Mouse (Mus musculus) 416B (cell line): ENCODE measurements around the gene Syt13.

ENCODE experiments used
- DNase-seq: peaks from one replicate; pipeline ENCODE4 v3.0.0; 2011; ENCODE audit warnings: low read depth

The Syt13 gene

GRCm38 (mm10) chr2:92914933-92915553, at the start of gene Syt13:
TSS of gene Syt13 (plus strand) at chr2:92915098.
- DNase-seq: no peak

- no peak for DNase-seq
These were observed 48.3 kb upstream of the Syt13 start for GRCm38 (mm10) chr2:92866616-92867015.

- no peak for DNase-seq
These were observed 44.6 kb upstream of the Syt13 start for GRCm38 (mm10) chr2:92870139-92870836.

GRCm38 (mm10) chr2:92871093-92871686, 43.7 kb upstream of the Syt13 start:
- no peak for DNase-seq

GRCm38 (mm10) chr2:92872652-92873051, 42.2 kb upstream of the Syt13 start:
- DNase-seq: no peak

DNA sequence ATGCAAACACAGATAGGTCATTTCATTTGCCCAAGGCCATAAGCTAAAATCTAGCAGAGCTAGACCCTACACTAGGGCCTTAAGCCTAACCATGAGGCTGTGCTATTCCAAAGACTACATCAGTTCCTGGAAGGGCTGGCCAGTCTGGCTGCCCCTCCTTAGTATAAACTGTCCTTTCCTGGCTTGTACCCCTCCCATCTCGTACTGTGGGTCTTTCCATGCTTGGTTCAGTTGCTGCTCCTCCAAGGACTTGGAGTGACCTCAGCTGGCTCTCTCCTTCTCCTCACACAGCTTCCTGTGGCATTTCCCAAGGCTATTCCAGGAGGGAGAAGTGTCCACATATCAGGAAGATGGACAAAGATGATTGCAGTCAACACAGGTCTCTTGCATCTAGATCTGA, 40.3 kb upstream of the Syt13 start:
- DNase-seq: no peak

- no peak for DNase-seq
These were observed 37.4 kb upstream of the Syt13 start for GRCm38 (mm10) chr2:92877488-92877887.

GRCm38 (mm10) chr2:92883039-92883911, 31.6 kb upstream of the Syt13 start:
- DNase-seq: peak; percentile 43

GRCm38 (mm10) chr2:92883912-92884243, 31.0 kb upstream of the Syt13 start:
- peak; percentile 11 for DNase-seq

GRCm38 (mm10) chr2:92884976-92885375, 29.9 kb upstream of the Syt13 start:
- DNase-seq: no peak

DNA sequence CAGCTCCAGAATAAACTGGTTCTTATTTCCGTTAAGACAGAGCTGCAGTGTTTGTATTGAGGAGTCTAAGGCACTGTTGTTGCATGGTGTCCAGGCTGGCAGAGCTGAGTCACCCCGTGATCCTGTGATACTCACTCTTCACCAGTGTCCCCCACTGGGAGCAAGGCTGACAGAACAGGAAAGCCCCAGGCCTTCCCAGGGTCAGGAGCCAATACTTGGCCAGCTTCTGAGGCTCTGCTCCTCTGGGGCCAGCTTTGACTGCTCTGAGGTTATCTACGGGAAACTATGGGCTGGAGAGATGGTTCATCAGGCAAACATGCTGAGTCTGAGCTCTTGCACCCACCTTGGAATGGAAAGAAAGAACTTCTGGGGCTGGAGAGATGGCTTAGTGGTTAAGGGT, 28.0 kb upstream of the Syt13 start:
- DNase-seq: no peak

- DNase-seq: no peak
These were observed 22.4 kb upstream of the Syt13 start for GRCm38 (mm10) chr2:92892524-92892923.

DNA sequence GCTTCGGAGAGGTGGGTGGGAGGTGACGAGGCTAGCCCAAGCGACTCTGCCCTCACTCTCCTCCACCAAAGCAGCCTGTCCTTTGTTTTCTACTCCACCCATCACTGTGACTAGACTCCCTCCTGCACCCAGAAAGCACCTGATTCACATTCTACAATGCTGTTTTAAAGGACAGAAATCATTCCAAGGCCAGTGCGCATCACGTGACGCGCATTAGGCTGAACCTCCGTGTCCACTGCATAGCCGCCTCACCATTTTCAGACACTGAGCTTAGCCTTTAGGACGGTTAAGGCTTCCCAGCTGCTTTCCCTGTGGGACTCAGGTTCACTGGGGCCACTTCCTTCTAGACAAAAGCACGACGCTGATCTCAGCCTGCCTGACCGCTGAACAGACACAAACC, 11.2 kb upstream of the Syt13 start:
- no peak for DNase-seq

GRCm38 (mm10) chr2:92904307-92904859, 10.5 kb upstream of the Syt13 start:
- peak; percentile 69 for DNase-seq

GRCm38 (mm10) chr2:92910371-92910770, 4.5 kb upstream of the Syt13 start:
- DNase-seq: peak; percentile 10

DNA sequence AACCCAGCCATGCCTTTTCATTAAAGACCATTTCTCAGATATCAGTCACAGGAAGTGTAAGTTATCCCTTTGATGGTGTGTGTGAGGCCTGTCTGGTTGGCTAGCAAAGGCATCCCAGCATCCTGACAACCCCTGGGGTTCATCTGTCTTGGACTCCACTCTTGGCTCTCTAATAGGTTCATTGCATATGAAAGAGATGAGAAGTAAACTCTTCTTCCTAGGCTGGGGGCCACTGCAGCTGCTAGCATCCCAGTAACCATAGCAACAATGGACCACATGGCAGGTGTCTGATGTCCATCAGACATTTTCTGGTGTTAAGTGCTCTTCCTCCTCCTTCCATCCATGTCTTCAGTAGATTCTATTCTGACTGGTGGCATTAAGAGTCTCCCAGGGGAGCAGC, 2.6 kb upstream of the Syt13 start:
- DNase-seq: no peak

DNA sequence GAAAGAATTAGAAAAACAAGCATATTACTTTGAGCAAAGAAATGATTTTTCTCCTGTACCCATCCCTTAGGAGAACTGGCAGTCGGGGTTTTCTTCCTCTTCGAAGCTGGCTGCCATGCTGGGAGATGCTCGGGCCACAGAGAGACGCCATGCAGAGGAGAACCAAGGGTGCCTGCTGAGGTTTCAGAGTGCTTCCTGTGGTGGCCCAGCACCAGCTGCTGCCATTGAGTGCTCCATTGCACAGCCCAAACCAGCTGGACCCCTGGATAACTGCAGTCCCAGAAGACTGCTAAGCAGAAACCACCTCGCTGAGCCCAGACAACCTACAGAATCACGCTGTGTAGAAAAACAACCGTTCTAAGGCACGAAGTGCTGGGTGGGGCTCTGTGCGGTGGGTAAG, 1.6 kb upstream of the Syt13 start:
- no peak for DNase-seq

GRCm38 (mm10) chr2:92915659-92916631, 1.0 kb downstream of the Syt13 start:
- no peak for DNase-seq

DNA sequence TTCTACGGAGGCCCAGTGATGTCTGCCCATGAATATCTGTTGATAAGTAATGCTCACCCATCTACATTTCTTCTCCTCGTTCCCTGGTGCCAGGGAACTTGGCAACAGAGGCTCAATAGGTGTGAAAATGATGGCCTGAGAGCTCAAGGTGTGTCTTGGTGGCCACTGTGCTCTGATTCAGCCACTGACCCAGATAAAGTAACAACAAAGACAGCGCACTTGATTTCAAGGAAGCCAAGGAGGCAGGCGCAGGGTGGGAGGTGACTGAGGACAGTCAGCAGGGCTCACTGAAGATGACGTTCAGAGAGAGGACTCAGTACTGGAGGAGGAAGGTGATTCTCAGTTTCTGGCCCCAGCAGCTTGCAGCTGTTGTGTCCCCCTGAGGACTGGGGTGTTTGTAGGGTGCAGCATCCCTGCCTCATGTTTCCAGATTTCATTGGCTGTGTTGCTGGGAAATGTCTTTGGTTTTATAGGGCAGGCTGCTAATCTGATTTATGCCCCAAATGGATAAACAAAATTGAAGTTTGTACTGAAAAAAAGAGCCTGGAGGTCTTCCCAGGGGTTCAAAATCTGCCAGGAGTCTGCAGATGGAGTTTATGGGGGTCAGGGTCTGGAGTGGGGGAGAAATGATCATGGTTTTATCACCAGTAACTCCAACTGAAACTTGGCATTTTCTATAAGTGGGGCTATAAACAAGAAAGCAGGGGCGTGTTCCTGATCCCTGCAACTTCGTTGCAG, 2.7 kb downstream of the Syt13 start:
- DNase-seq: no peak

GRCm38 (mm10) chr2:92920709-92921108, 5.8 kb downstream of the Syt13 start:
- no peak for DNase-seq
